Mouse (Mus musculus) hindbrain, embryonic 16.5 days (tissue): ENCODE results near the gene Glt8d2. TPM values are rescaled to one million over a fixed set of nuclear protein-coding genes. Genes with fewer than 3 reads are reported as not detected.
"Not testable (repeated sequence)": the region's sequence is repeated elsewhere in the genome, so short reads cannot be mapped to it uniquely, and the experiment has no call there.

ENCODE experiments used
- ATAC-seq: fragments of 200-750 bp; cut with Nextera tagmentation; 2 replicates; pipeline ENCODE4 v1.8.0; 2017; ENCODE audit warnings: moderate TSS enrichment, moderate library complexity
- H3K27ac ChIP-seq: fragments of 300-500 bp; sonication (generic); 2 replicates; pipeline ENCODE4 v1.5.1; 2014; ENCODE audit warnings: low read depth, mild to moderate bottlenecking, control low read depth, low read length, moderate library complexity
- H3K27me3 ChIP-seq: fragments of 300-500 bp; sonication (generic); replicated peaks from 2 replicates; pipeline ENCODE4 v1.6.1; 2014; ENCODE audit warnings: low read length; ENCODE audit not compliant: control insufficient read depth, insufficient read depth
- H3K36me3 ChIP-seq: fragments of 300-500 bp; sonication (generic); 2 replicates; pipeline ENCODE4 v1.6.1; 2014; ENCODE audit warnings: mild to moderate bottlenecking, low read length, moderate library complexity, mixed read lengths; ENCODE audit not compliant: control insufficient read depth, insufficient read depth
- H3K4me1 ChIP-seq: fragments of 300-500 bp; sonication (generic); 2 replicates; pipeline ENCODE4 v1.6.1; 2014; ENCODE audit warnings: low read depth, low read length; ENCODE audit not compliant: control insufficient read depth, insufficient read depth
- H3K4me2 ChIP-seq: fragments of 300-500 bp; sonication (generic); 2 replicates; pipeline ENCODE4 v1.6.1; 2014; ENCODE audit warnings: mild to moderate bottlenecking, low read length, control low read depth, moderate library complexity
- H3K4me3 ChIP-seq: fragments of 300-500 bp; sonication (generic); 2 replicates; pipeline ENCODE4 v1.5.1; 2014; ENCODE audit warnings: mild to moderate bottlenecking, low read length, control low read depth, moderate library complexity
- H3K9ac ChIP-seq: fragments of 300-500 bp; sonication (generic); 2 replicates; pipeline ENCODE4 v1.6.1; 2014; ENCODE audit warnings: low read depth, mild to moderate bottlenecking, control low read depth, low read length, moderate library complexity
- H3K9me3 ChIP-seq: fragments of 300-500 bp; sonication (generic); 2 replicates; pipeline ENCODE4 v1.6.1; 2014; ENCODE audit warnings: mild to moderate bottlenecking, low read length, moderate library complexity; ENCODE audit not compliant: control insufficient read depth
- WGBS: fragments of 180-500 bp; shearing (Covaris S2); extraction: QIAGEN DNeasy Blood & Tissue Kit; methylation state at CpG from one replicate; pipeline ENCODE4 v1.1.7; 2014; 5-methylcytosine and 5-hydroxymethylcytosine counted together
- polyA plus RNA-seq: library from polyadenylated mRNA; unstranded; fragments of >200 nt; fragmentation: Nextera tagmentation; extraction: Ambion mirVana; gene quantifications from 2 replicates; pipeline ENCODE4 v1.2.1, GENCODE M21; 2015

Glt8d2 gene
- polyA plus RNA-seq, 1 experiment from 2014 or later: 1.5 TPM

GRCm38 (mm10) chr10:82631133-82631532 lies 59.3 kb downstream of the Glt8d2 start:
- no peaks in the 10 kb centered on the region for H3K27me3 ChIP-seq
- H3K27ac ChIP-seq: no peak overlapping the region
- peaks cover 6% of the 10 kb centered on the region for H3K36me3 ChIP-seq
- WGBS: 77% methylated on average over 7 of the region's 7 CpGs
- ATAC-seq: no peak
- no peaks in the 10 kb centered on the region for H3K9me3 ChIP-seq
- peak overlapping the region; percentile 83 for H3K4me2 ChIP-seq
- H3K4me1 ChIP-seq: peaks cover 14% of the 10 kb centered on the region
- H3K9ac ChIP-seq: no peak overlapping the region; the same call in 1 of the 2 replicates
- H3K4me3 ChIP-seq: no peak overlapping the region

DNA sequence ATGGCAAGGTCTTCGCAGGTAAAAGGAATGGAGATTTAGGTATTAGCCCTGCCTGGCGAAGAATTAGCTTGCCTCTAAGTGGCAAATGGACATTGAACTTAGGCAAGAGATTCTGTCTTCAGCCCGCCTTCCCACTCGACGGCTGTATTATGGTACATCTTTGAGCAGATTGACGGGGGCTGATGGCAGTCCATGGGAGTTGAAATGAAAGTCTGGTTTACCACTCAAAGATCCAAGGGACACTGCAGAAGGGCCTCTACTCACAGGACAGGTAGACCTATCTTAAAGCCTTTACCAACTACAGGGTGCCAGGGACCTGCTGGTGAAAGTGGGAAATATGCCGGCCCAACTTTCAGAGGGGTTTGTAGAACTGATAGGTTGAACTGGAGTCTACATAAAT lies 60.0 kb downstream of the Glt8d2 start:
- Histone ChIP-seq H3K9ac (peak overlapping the region; percentile 89), H3K36me3 (peaks cover 6% of the 10 kb centered on the region), H3K27ac (peak overlapping the region; percentile 90; the same call in 1 of the 2 replicates), H3K4me2 (peak overlapping the region; percentile 83), H3K4me1 (peaks cover 14% of the 10 kb centered on the region), H3K4me3 (peak overlapping the region; percentile 80), H3K27me3 (no peaks in the 10 kb centered on the region), H3K9me3 (no peaks in the 10 kb centered on the region)
- no peak for ATAC-seq
- WGBS: 18% methylated on average over 7 of the region's 7 CpGs

- Histone ChIP-seq H3K4me3 (peak within 1 kb of the TSS; percentile 80), H3K4me2 (peak within 1 kb of the TSS; percentile 83), H3K27ac (peak within 1 kb of the TSS; percentile 90), H3K9ac (peak within 1 kb of the TSS; percentile 89), H3K4me1 (peaks cover 14% of the 10 kb centered on the region)
- not testable (repeated sequence) for H3K9me3 ChIP-seq, H3K36me3 ChIP-seq, H3K27me3 ChIP-seq
- 0% methylated on average over 32 of the region's 78 CpGs for WGBS
- peak; percentile 97 for ATAC-seq
Observed at GRCm38 (mm10) chr10:82629586-82630255, 60.7 kb downstream of the Glt8d2 start, which contains the start of gene Tdg. TSS of gene Tdg (plus strand) at chr10:82629828.

DNA sequence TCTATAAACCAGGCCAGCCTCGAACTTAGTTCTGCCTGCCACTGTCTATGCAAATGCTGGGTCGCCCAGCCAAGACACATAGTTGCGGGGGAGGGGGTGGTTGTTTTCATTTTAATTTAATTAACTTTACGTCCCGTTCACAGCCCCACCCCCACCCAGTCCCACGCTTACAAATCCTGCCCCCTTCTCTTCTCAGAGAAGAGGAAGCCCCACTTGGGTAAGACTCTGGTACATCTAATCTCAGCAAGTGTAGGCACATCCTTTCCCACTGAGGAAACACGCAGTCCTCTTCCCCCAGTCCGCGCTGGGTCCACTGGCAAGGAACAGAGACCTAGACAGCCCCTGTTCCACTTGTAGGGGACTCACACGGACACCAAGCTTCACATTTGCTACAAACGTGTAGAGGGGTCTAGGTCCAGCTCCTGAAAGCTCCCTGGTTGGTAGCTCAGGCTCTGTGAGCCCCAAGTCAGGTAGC lies 61.3 kb downstream of the Glt8d2 start:
- Histone ChIP-seq H3K9me3 (no peaks in the 10 kb centered on the region), H3K27me3 (no peaks in the 10 kb centered on the region), H3K4me2 (peak overlapping the region; percentile 68), H3K36me3 (peaks cover 6% of the 10 kb centered on the region), H3K9ac (peak overlapping the region; percentile 68), H3K4me1 (peaks cover 14% of the 10 kb centered on the region), H3K4me3 (peak overlapping the region; percentile 80), H3K27ac (peak overlapping the region; percentile 75)
- 7% methylated on average over 11 of the region's 11 CpGs for WGBS
- ATAC-seq: peak; percentile 77

DNA sequence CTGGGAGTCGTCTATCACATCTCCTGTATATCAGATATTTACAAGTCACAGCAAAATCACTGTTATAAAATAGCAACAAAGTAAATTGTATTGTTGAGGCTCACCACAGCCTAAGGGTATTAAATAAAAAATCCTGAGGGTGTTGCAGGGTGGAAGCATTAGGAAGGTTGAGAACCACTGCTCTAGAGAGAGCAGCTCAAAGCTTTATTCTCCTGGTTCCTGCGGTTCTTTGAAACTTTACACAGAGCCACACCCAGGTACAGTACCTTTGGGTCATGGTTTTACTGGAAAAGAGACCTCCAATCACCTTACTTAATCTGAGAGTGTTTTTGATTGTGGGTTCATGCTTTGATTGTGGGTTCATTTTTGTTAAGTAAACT lies 66.9 kb downstream of the Glt8d2 start:
- H3K27me3 ChIP-seq, H3K4me1 ChIP-seq, H3K9me3 ChIP-seq, H3K36me3 ChIP-seq: not testable (repeated sequence)
- Histone ChIP-seq H3K4me3 (peak overlapping the region; percentile 70), H3K9ac (peak overlapping the region; percentile 89), H3K27ac (peak overlapping the region; percentile 87), H3K4me2 (peak overlapping the region; percentile 66)
- 0% methylated on average over 2 of the region's 2 CpGs for WGBS
- peak; percentile 14 for ATAC-seq

DNA sequence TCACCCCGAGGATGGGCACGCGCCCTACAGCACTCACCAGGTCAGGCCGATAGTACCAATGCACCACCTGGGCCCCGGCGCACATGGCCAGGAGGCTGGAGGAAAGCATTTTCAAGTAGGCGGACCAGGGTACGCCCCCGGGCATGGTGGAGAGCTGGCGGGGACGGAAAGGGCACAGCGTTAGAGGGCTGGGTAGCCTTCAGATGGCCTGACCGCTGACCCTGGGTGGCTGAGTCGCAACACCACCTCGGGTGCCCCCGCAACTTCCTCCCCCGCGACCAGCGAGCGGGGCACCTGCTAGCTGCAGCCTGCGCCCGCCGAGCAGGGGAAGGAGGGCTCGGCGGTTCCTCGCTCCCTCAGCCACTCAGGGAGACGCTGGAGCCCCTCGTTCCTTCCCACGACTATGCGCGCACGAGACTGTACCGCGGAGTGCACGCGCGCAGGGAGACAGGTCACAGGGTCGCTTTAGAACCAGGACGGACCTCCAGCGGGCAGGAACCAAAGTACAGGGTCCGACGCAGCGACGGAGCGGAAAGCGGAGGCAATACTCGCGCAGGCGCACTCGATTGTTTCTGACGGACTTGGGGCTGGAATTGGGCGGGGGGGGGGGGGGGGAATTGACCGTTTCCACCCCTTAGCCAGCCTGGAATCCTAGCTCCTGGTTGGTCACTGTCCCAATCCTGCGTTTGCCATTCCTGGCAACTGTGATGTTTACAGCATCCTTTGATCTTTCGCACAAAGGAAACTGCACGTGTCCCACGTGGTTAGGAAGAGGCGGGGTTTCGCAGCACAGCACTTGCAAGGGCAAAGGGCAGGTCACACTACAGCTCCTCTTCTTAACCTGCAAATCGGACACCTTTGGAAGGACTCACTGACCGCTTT lies 67.5 kb downstream of the Glt8d2 start, which contains the start of gene 1190007I07Rik:
Gene 1190007I07Rik (minus strand): TSS at position 558 of the 882 bp plus-strand sequence.
- peak within 1 kb of the TSS; percentile 87 for H3K27ac ChIP-seq
- peak within 1 kb of the TSS; percentile 70 for H3K4me3 ChIP-seq
- peak within 1 kb of the TSS; percentile 89 for H3K9ac ChIP-seq
- H3K36me3 ChIP-seq: no peaks in the 10 kb centered on the region
- peak within 1 kb of the TSS; percentile 66 for H3K4me2 ChIP-seq
- H3K27me3 ChIP-seq: no peaks in the 10 kb centered on the region
- H3K4me1 ChIP-seq: peaks cover 3% of the 10 kb centered on the region
- WGBS: under 1% methylated on average over 46 of the region's 61 CpGs
- no peaks in the 10 kb centered on the region for H3K9me3 ChIP-seq
- ATAC-seq: peak; percentile 90

DNA sequence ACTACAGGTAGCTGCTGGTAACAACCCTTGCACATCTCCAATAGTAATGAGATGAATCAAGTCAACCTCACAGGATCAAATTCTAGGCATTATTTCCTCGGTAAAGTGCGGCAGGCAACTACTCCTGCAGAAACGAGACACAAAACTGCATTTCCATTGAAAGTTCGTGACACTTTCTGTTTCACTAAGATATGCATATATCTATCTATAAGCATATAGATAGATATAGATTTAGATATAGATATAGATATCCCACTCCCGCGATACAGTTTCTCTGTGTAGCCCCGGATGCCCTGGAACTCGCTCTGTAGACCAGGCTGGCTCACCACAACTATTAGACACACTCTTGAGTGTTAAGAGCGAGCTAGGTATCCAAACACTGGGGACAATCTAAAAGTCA lies 68.2 kb downstream of the Glt8d2 start:
- H3K9ac ChIP-seq: peak overlapping the region; percentile 89
- no peaks in the 10 kb centered on the region for H3K9me3 ChIP-seq
- no peaks in the 10 kb centered on the region; the same call in 1 of the 2 replicates for H3K36me3 ChIP-seq
- 28% methylated on average over 9 of the region's 9 CpGs for WGBS
- peak overlapping the region; percentile 70 for H3K4me3 ChIP-seq
- H3K27ac ChIP-seq: no peak overlapping the region; the same call in 1 of the 2 replicates
- peak overlapping the region; percentile 66 for H3K4me2 ChIP-seq
- peaks cover 3% of the 10 kb centered on the region for H3K4me1 ChIP-seq
- ATAC-seq: no peak
- H3K27me3 ChIP-seq: no peaks in the 10 kb centered on the region
